Mouse (Mus musculus) ES-Bruce4 (cell line): ENCODE data around the gene Sertad4. TPM values are rescaled to one million over a fixed set of nuclear protein-coding genes. Genes with fewer than 3 reads are reported as not detected.

ENCODE experiments used
- H3K27ac ChIP-seq: 2 replicates; pipeline ENCODE4 v1.5.1; 2012; ENCODE audit warnings: low read length, inconsistent platforms; ENCODE audit not compliant: insufficient read depth
- H3K27me3 ChIP-seq: 2 replicates; pipeline ENCODE4 v1.6.1; 2012; ENCODE audit warnings: mild to moderate bottlenecking, low read length, inconsistent platforms; ENCODE audit not compliant: control insufficient read depth, poor library complexity, insufficient read depth, severe bottlenecking
- H3K36me3 ChIP-seq: 2 replicates; pipeline ENCODE4 v1.6.1; 2012; ENCODE audit warnings: inconsistent platforms, mild to moderate bottlenecking, low read length, moderate library complexity; ENCODE audit not compliant: control insufficient read depth, poor library complexity, insufficient read depth, severe bottlenecking
- H3K4me1 ChIP-seq: one replicate; pipeline ENCODE4 v1.8.1; 2011; ENCODE audit warnings: low read length; ENCODE audit not compliant: control insufficient read depth, insufficient read depth
- H3K4me3 ChIP-seq: 2 replicates; pipeline ENCODE4 v1.5.1; 2011; ENCODE audit warnings: low read depth, mild to moderate bottlenecking, low read length
- H3K9ac ChIP-seq: 2 replicates; pipeline ENCODE4 v1.6.1; 2012; ENCODE audit warnings: low read depth, mild to moderate bottlenecking, inconsistent platforms; ENCODE audit not compliant: poor library complexity, severe bottlenecking
- H3K9me3 ChIP-seq: replicated peaks from 2 replicates; pipeline ENCODE4 v1.6.1; 2012; ENCODE audit warnings: mild to moderate bottlenecking, low read length, inconsistent platforms; ENCODE audit not compliant: control insufficient read depth, poor library complexity, insufficient read depth, severe bottlenecking
- CTCF ChIP-seq: IDR thresholded peaks from one replicate; pipeline ENCODE4 v1.8.1; 2011; ENCODE audit warnings: low read depth, low read length
- EP300 ChIP-seq: IDR thresholded peaks from 2 replicates; pipeline ENCODE4 v1.6.1; 2011; ENCODE audit warnings: low read depth, low read length; ENCODE audit not compliant: insufficient read depth
- POLR2A ChIP-seq: IDR thresholded peaks from one replicate; pipeline ENCODE4 v1.8.1; 2011; ENCODE audit warnings: low read length; ENCODE audit not compliant: insufficient read depth
- polyA plus RNA-seq: library from polyadenylated mRNA; stranded (reverse); fragments of >200 nt; gene quantifications from 2 replicates; pipeline ENCODE4 v1.2.4, GENCODE M21; 2011; ENCODE audit warnings: low read depth; ENCODE audit not compliant: missing spikeins, insufficient read depth, insufficient read length

The Sertad4 gene
- polyA plus RNA-seq, 1 experiment, result 12.0 TPM

GRCm38 (mm10) chr1:192833586-192833985, 22.0 kb downstream of the Sertad4 start:
- no peaks in the 10 kb centered on the region for H3K9me3 ChIP-seq
- TF ChIP-seq EP300, result no peak
- TF ChIP-seq CTCF, result no peak
- no peak for TF ChIP-seq POLR2A
- H3K27me3 ChIP-seq, result peaks cover 8% of the 10 kb centered on the region
- H3K36me3 ChIP-seq, result no peaks in the 10 kb centered on the region
- H3K4me3 ChIP-seq, result no peak overlapping the region
- H3K4me1 ChIP-seq, result peaks cover 2% of the 10 kb centered on the region
- no peak overlapping the region for H3K27ac ChIP-seq
- H3K9ac ChIP-seq, result no peak overlapping the region

GRCm38 (mm10) chr1:192833097-192833496, 22.5 kb downstream of the Sertad4 start:
- TF ChIP-seq CTCF (no peak), EP300 (no peak), POLR2A (no peak)

GRCm38 (mm10) chr1:192832338-192832737, 23.2 kb downstream of the Sertad4 start:
- Histone ChIP-seq H3K27me3 (peaks cover 8% of the 10 kb centered on the region), H3K9ac (no peak overlapping the region), H3K4me1 (peaks cover 2% of the 10 kb centered on the region), H3K27ac (no peak overlapping the region), H3K36me3 (no peaks in the 10 kb centered on the region), H3K9me3 (no peaks in the 10 kb centered on the region), H3K4me3 (no peak overlapping the region)
- TF ChIP-seq EP300 (no peak), POLR2A (no peak), CTCF (no peak)

More at GRCm38 (mm10) chr1:192833097-192833496, 22.5 kb downstream of the Sertad4 start:
- H3K4me1 ChIP-seq, result peaks cover 2% of the 10 kb centered on the region
- no peaks in the 10 kb centered on the region for H3K36me3 ChIP-seq
- H3K27ac ChIP-seq, result no peak overlapping the region
- H3K27me3 ChIP-seq, result peaks cover 8% of the 10 kb centered on the region
- no peaks in the 10 kb centered on the region for H3K9me3 ChIP-seq
- no peak overlapping the region for H3K4me3 ChIP-seq
- H3K9ac ChIP-seq, result no peak overlapping the region

GRCm38 (mm10) chr1:192830444-192830843, 25.1 kb downstream of the Sertad4 start:
- peaks cover 5% of the 10 kb centered on the region for H3K4me1 ChIP-seq
- TF ChIP-seq EP300 (no peak), CTCF (no peak), POLR2A (no peak)
- no peaks in the 10 kb centered on the region for H3K36me3 ChIP-seq
- no peak overlapping the region for H3K9ac ChIP-seq
- H3K4me3 ChIP-seq, result no peak overlapping the region
- peaks cover 6% of the 10 kb centered on the region; the same call in 1 of the 2 replicates for H3K27me3 ChIP-seq
- H3K27ac ChIP-seq, result no peak overlapping the region
- no peaks in the 10 kb centered on the region for H3K9me3 ChIP-seq

- no peak overlapping the region for H3K9ac ChIP-seq
- no peak overlapping the region for H3K27ac ChIP-seq
- H3K4me3 ChIP-seq, result no peak overlapping the region
- H3K27me3 ChIP-seq, result peaks cover under 1% of the 10 kb centered on the region; the same call in 1 of the 2 replicates
- peaks cover 3% of the 10 kb centered on the region for H3K4me1 ChIP-seq
- TF ChIP-seq EP300 (no peak), CTCF (no peak), POLR2A (no peak)
- no peaks in the 10 kb centered on the region for H3K36me3 ChIP-seq
- no peaks in the 10 kb centered on the region for H3K9me3 ChIP-seq
These were observed 26.6 kb downstream of the Sertad4 start for GRCm38 (mm10) chr1:192828928-192829327.

DNA sequence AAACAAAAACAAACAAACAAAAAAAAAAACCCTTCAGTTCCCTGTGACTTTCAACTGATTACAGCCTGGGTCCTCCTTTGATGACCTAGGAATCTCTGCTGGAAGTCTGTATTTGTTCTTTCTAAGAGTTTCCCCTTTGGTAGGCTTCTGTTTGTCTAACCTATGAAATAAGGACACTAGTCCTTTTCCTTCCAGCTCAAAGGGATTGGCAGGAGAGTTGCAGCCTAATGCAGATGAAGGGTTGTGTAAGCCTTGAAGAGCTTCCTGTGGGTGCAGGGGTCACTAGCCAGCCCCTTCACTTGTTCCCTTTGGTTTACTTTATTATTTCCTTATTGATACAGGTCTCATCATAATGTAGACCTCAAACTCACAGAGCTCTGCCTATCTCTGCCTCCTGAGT, 27.6 kb downstream of the Sertad4 start:
- H3K36me3 ChIP-seq, result no peaks in the 10 kb centered on the region
- no peaks in the 10 kb centered on the region for H3K27me3 ChIP-seq
- H3K4me3 ChIP-seq, result no peak overlapping the region
- TF ChIP-seq EP300, result no peak
- no peak for TF ChIP-seq POLR2A
- TF ChIP-seq CTCF, result no peak
- peaks cover 5% of the 10 kb centered on the region for H3K4me1 ChIP-seq
- H3K9ac ChIP-seq, result no peak overlapping the region
- no peaks in the 10 kb centered on the region for H3K9me3 ChIP-seq
- H3K27ac ChIP-seq, result no peak overlapping the region

DNA sequence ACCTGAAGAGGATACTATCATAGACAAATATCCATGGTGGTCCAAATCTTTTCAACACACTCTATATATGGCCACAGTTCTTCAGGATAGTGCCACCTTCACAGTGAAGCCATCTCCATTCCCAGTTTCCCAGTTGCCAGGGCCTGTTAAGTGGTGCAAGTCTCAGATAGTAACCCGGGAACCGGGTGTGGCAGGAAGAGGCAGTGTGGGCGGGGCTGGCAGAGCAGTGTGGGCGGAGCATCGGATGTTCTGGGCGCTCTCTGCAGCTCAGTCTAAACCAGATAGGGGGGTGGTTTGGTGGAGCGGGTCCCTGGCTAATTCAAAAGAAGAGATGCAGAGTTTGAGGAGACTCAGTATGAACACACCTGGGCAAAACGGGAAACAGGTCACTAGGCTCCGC, 29.8 kb downstream of the Sertad4 start:
- TF ChIP-seq POLR2A (no peak), CTCF (no peak)
- H3K27ac ChIP-seq, result no peak overlapping the region
- no peaks in the 10 kb centered on the region for H3K27me3 ChIP-seq
- H3K9ac ChIP-seq, result no peak overlapping the region
- peaks cover 8% of the 10 kb centered on the region for H3K4me1 ChIP-seq
- peak overlapping the region; percentile 27; the same call in 1 of the 2 replicates for H3K4me3 ChIP-seq
- no peaks in the 10 kb centered on the region for H3K36me3 ChIP-seq
- H3K9me3 ChIP-seq, result no peaks in the 10 kb centered on the region
